Mouse (Mus musculus) heart, postnatal 10 days (tissue): ENCODE results near the gene Aig1. TPM values are rescaled to one million over a fixed set of nuclear protein-coding genes. Genes with fewer than 3 reads are reported as not detected.

Experiments
- DNase-seq, 2 experiments: peaks; one replicate each; pipeline ENCODE4 v3.0.0; 2021
- intact Hi-C: fragments of 180-260 bp; cut with DNase I; formaldehyde crosslinking; loops from one replicate; pipeline ENCODE4 v1.15.1; 2025
- total RNA-seq, 2 experiments: library from RNA; stranded (reverse); gene quantifications; 2 replicates each; pipeline ENCODE4 v1.2.3; 2021

Gene Aig1
- total RNA-seq, 2 experiments from 2014 or later = 64.1 to 71.8 TPM

DNA sequence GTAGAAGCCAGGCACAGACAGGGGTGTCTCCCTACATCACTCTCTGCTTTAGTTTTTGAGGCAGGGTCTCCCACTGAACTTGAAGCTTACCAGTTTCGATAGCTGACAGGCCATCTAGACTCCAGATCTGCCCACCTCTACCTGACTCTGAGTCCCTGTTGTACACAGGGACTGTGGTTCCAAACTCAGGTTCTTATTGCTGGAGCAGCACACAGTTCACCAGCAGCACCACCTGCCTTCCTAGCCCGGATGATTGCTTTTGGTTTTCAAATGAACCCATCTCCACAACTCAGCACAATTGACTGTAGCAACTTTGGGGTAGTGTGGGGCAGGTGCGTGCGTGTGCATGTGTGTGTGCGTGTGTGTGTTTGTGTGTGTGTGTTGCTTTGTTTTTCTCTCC, 155.1 kb downstream of the Aig1 start:
- DNase-seq = no peak
- intact Hi-C loops = no loop called here

DNA sequence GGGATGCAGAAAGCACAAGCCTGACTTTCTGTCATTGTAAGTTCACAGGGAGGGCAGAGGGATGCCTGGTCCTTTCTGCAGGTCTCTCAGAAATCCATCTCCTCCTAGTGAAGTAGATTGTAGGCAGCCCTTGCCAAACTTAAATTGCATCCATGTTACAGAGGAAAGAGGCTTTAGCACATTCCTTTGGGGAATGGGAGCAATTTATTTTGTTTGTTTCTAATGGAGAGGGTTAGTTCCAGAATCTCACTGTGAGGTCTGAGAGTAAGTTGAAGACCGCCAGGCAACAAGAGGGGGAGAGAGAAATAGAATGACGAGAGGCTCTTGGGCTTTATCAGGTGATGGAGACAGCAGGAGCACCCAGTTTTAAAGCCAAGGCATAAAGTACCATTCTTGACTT, 155.7 kb downstream of the Aig1 start:
- intact Hi-C loops = no loop called here
- no peak for DNase-seq

DNA sequence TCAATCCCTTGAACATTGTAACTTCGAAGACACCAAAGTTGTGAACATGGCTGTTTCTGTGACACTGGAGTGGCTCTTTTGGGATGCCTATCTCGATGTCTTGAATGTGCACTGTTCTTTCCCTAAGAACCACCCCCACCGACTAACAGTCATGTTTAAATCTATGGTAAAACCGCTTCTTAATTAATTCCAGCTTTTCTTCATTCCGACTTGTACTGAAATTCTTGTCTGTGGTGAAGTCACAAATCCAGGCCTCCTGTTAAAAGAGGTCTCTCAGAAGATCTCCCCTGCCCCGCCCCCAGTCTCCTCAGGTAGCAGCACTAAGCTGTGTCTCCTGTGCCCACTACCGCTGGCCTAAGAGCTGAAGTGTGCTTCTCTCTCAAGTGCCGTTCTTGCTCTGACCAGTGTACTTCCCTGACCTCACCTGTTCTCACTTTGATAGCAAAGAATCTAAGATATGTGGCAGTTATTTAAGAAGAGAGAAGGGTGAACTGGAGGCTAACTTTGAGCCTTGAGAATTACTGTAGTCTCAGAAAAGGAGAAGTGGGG, 157.4 kb downstream of the Aig1 start:
- intact Hi-C loops = no loop called here
- no peak for DNase-seq

DNA sequence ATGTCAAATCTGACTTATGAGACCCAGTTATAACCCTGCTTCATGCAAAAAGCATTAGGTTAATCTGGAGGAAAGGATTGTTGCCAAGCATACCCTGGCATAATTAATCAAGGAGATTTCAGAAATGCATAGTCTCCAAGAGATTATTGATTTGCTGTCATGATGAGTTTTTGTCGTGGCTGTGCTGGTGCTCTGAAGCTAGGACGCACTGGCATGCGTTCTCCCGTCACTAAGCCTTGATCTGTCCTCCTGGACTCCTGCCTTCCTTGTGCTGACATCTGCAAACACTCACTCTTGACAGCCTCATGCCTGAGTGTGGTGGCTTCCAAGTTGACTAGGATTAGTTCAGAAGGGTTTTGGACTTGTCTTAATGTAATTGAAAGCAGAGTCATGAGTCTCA, 163.0 kb downstream of the Aig1 start:
- intact Hi-C loops = no loop called here
- DNase-seq = peak; percentile 76 to 79

DNA sequence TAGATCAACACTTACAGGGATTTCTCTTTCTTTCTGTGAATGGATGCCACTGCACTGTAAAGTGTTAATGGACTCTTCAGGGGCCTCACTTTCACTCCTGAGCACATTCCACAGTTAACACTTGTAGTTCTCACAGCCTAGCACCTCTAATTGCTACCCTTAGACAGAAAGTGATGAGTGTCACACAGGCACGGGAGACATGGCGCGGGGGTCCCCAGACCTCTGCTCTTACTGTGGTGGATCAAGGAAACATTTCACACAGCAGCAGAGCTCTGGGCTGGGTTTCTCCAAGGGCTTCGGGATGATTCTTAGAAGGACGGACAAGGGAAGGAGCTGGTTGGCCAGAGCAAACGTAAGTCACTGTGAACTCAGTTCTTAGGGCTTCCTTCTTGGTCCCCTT, 166.1 kb downstream of the Aig1 start:
- intact Hi-C loops = no loop called here
- DNase-seq = no peak

DNA sequence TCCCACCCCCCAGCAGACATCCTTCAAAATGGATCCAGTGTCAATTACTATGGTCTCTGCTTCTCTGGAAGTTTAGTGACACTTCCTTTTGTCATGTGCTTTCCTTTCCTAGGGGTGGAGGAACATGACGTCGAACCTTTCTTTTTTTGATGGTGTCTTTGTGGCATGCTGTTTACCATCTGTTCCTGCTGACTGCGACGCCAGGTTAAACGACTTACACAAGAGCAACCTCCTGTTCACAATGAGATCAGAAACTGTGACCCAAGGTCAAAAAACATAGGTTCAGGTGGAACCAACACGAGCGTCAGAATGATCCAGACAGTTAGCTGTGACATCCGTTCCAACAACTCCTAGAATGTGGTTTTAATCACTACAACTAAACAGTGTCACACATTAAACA, 166.7 kb downstream of the Aig1 start:
- intact Hi-C loops = no loop called here
- no peak for DNase-seq

DNA sequence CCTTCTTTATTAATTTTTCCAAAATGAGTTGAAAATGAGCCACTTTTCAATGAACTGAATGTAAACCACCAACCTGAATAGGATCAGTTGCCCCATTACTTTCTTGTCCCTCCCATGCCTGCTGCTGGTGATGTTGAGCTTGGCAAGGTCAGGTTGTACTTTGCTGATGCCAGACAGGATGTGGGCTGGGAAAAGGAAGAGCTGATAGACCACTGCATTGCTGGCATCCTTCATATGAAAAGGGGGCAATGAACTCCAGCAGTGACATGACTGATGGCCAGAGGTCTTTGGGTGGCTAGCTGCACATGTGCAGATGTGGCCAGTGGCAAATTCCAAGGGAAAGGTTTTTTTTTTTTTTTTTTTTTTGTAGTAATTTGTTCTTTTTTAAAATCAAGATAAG, 172.5 kb downstream of the Aig1 start:
- DNase-seq = no peak
- intact Hi-C loops = no loop called here

DNA sequence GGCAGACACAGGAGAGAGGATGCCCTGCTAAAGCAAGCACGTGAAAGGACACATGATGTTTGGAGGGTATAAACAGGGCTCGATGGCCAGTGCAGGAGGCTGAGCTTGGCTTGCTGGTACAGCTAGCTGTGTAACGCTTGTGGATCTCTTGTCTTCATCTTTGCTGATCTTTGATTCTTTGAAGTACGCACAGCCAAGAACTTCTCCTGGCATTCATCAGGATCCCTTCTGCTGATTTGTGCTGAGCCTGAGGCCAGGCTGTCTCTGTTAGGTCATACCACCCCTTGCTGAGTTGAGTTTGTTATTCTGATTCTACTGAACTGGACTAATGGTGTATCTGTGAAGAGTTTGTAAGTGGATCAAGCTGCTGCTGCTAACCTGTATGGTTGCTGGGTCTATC, 175.5 kb downstream of the Aig1 start:
- DNase-seq = no peak
- intact Hi-C loops = no loop called here

DNA sequence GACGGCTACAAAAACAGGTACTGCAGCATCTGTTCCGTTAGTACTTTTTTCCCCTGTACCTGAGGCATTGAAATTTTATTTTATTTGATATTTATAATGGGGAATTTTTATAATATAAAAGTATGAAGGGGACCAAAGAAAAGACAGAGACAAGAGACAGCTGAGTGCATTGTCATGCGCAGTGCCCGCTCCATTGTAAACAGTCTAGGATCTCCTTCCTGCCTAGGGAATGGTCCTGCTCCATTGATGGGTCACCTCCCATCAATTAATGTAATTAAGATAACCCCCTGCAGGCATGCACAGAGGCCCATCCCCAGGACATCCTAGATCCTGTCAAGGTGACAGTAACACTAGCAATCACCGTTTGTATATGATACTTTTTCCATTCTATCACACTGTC, 178.0 kb downstream of the Aig1 start:
- DNase-seq = no peak

DNA sequence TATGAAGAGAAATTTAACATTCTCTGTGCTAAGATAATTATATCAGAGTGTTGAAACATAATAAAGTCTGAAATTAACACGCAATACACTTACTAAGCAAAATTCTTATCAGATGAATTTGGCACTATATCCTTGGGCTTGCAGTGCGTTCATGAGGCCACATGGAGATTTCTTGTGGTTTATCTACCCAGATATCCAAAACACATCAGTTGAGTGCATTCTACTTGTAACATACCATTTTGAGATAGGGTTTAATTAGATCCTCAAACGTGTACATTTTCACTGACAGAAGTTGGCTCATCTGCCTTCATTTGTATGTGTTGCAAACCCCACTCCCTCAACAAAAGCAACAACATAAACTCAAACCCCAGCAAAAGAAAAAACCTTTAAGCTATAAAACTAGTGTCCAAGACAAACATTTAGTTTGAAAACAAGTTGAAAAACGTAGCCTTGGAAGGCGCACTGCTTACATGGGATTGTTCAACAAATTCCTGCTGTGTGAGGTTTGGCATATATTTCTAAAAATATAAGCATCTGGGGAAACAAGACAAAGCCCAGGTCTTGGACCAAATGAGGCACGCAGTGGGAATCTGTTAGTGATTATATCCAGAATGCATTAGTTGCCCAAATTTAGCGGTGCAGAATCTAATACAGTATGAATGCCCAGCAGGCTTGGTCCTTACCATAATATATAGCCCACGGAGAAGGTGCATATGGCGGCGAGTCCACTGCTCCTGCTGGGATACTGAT, 178.8 kb downstream of the Aig1 start:
- intact Hi-C loops = loop anchor here (5.0 kb wide), 1 partner anchor 277 kb away; the partner anchor contains the start of gene Hivep2
- no peak for DNase-seq

More for the DNA sequence above, 178.0 kb downstream of the Aig1 start:
- intact Hi-C loops = no loop called here

DNA sequence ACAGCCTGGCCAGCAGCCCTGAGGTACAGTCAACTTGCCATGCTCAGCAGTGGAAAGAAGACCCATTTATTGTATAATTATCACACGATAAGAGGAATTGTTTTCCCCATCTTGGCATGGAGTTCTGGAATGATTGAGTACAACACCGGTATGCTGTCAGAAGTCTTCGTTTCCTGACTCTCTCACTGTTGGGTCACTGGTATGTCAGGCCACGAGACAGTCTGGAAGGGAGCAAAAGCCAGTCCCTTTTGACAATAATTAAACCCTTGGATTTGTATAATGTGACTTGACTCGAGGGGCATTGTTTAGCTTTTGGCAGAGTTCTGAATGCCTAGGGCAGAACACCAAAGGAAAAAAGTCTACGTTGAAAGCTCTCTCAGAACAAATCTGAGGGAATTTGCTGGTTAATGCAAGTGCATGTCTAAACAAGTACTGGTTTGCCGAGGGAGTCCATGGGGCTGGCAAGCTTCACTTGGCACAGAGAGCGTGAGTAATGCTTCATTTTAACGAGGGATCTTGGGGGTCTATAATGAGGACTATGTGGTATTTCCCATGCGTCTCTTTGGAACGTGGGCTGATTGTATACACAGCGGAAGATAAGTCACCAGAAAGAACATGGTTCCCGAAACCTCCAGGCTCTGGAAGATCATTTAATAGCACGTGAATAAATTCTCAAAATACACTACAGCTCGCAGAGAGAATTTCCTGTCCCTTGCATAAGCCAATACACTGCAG, 180.2 kb downstream of the Aig1 start:
- intact Hi-C loops = loop anchor here (5.0 kb wide), 1 partner anchor 279 kb away; the partner anchor contains the start of gene Hivep2
- peak; percentile 12 to 18 for DNase-seq

DNA sequence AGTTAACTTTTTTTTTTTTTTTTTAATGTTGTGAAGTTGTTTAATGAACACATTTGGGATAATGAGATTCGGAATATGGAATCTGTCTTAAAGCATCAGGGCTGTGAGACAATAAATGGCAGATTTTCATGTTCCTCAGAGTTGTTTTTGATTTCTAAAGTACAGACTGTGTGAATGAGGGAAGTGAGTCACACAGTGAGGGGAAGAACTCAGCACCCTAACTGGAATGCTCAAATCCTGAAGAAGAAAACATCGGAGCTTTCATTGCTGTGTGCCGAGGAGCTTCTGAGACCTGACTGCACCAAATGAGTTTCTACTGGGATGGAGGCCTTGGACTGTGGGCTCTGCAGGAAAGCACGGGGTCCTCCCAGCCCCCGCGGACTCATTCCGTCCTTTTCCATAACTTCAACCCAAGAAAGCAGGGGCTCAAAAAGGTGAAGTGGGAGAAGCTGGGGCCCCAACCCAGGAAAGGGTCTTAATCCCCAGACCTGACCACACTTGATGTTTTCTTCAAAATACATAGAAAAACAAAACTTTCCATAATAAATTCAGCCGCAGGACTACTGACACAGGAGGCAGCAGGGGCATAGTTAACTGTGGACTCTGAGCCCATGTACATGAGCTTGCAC, 181.5 kb downstream of the Aig1 start:
- intact Hi-C loops = loop anchor here (5.0 kb wide), 1 partner anchor 280 kb away; the partner anchor contains the start of gene Hivep2
- no peak for DNase-seq

DNA sequence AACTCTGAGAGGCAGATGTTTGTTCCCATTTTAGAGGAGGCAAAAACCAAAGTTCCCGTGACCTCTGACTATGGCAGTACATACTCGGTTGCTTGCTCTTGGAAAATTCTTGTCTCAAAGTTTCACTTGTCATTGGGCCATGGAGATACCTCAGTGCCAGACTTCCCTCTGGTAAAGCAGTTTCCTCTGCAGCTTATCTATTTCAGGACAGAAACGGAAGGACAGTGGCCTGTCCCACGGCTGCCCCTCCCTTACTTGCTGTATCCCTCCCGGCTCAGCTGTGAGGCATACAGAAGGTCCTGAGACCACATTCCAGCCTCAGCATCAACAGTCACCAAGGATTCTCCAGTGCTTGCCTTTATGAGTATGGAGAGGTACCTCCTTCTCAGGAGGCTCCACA, 182.7 kb downstream of the Aig1 start:
- DNase-seq = peak; percentile 44 to 46
- intact Hi-C loops = loop anchor here (5.0 kb wide), 1 partner anchor 281 kb away; the partner anchor contains the start of gene Hivep2

DNA sequence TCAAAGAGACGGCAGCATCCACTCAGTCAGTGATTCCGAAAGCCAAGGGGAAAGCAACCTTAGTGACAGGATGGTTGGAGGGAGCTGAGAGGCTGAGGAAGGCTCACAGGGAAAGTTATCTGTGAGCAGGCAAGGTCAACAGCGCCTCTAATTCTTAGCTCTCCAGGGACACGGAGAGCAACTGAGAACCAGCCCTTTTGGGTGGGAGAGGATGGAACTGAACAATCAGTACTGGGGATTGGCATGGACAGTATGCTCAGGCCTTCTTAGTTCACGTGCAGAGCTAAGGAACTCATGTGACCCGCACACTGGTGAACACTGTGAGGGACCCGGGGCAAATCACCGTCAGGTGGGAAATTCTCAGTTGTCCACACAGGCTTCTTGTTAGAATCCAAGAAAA, 183.4 kb downstream of the Aig1 start:
- no peak for DNase-seq
- intact Hi-C loops = loop anchor here (5.0 kb wide), 1 partner anchor 282 kb away; the partner anchor contains the start of gene Hivep2

DNA sequence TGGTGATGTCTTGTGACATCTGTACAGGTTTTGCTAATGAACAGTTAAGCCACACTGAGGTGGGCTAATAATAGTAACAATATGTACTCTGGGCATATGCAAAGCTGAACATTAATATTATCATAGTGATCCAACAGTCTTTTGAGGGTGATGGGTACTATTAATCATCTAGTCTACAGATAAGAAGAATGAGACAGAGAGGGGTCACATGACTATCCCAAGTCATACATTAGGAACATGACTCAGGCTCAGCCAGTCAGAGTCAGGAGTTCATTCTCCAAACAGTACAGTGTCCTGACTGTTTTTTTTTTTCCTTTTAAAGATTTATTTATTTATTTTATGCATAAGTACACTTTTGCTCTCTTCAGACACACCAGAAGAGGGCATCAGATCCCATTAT, 184.3 kb downstream of the Aig1 start:
- intact Hi-C loops = no loop called here
- no peak for DNase-seq

DNA sequence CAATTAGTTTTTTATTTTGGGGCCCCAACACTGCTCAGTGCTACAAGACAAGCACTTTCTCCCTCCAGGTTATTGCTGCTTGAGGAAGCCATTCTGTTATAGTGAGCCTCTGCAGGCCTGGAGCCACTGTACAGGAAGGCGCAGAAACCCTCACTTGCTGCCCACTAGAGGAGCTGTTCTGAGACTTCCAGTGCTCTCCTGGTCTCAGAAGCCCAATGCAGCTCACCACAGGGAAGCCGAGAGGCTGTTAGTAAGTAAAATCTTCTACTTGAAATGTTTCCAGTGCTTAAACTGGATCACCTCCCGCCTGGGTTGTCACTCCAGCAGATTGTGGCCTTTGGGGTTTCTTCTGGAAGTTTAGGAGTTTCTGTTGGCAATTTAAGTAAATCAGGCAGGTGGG, 186.2 kb downstream of the Aig1 start:
- peak; percentile 33 to 34 for DNase-seq
- intact Hi-C loops = no loop called here

DNA sequence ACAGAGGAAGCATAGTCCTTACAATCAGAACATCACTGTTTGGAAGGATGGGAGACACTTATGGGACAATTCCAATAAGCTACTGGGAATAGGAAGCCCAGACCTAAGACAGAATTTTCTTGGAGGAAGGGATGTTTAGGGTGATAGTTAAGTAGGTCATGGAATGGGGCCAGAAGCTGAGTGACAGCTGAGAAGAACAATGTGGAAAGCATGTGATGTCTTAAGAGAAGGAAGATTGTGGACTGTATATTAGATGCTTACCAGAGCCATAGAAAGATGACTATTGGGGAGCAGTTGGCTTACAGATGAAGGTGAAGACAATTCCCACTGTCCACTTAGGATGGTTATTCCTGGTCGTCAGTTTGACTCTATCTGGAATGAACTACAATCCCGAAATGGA, 191.3 kb downstream of the Aig1 start:
- DNase-seq = peak; percentile 13 to 16
- intact Hi-C loops = no loop called here

DNA sequence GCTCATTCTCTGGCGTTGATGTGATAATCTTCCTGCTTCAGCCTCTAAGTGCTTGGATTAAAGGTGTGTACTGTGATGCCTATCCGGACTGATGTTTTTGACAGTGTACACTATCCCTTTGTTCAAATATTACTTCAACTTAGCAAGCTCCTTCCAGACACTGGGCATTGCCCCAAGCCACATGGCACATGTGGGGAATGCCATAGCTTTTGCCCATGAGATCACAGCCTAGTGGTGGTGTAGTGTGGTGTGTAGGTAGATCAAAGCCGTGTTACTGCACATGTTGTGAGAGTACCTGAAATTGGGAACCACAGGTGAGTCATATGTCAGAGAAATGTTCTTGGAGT, 193.8 kb downstream of the Aig1 start:
- intact Hi-C loops = no loop called here
- no peak for DNase-seq

DNA sequence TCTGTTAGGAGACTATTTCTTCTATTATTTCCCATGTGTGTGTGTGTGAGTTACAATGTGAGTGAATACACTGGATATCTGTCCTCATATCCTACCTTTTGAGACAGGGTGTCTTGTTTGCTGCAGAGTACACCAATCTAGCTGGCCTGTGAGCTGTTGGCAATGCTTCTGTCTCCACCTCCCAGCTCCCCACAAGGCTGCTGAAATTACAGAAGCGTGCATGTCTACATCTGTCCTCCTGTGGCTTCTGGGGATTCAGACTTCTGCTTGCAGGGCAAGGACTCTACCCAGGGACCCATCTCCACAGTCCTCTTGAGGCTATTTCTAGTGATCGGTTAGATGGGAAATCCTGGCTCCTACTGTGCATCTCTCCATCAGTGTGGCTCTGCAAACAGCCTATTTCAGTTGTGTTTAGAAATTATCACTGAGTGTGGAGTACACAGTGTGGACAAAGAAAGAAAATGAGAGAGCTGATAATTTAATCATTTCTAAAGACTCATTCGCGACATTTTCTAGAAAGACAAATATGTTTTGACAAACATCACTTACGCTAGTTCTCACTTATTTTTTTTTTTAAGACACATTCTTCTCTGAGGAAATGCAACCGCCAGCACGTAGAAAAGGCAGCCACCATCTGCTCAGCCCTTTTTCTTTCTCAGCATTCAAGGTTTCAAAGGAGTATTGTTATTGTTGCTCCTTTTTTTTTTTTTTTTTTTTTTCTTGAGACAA, 194.3 kb downstream of the Aig1 start:
- intact Hi-C loops = no loop called here
- no peak for DNase-seq

DNA sequence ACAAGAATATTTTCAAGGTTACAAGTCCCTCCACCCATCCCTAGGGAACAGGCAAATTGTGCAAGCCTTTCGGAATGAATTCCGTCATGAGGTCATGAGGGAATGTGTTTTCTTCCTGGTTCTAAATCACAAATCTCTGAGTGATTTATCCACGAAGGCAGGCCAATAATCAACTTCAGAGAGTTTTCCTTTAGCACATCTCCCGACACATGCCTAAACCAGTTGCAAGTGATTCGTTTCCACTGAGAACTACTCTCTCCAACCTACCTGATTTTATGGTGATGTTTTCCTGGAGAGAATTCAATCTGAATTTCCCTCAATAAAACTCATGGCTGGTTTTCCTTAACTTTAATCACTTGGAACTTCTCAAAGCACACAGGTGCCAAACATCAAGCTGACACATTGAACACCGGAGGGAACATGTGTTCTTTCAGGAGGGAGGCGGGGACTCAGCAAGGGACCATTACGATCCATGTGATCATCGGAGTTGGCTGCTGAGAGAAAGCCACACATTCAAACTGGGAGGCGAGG, 201.5 kb downstream of the Aig1 start:
- intact Hi-C loops = no loop called here
- peak; percentile 69 to 73 for DNase-seq
